Mouse (Mus musculus): Measurements from ENCODE around the gene Pcdh8.

Gene Pcdh8

DNA sequence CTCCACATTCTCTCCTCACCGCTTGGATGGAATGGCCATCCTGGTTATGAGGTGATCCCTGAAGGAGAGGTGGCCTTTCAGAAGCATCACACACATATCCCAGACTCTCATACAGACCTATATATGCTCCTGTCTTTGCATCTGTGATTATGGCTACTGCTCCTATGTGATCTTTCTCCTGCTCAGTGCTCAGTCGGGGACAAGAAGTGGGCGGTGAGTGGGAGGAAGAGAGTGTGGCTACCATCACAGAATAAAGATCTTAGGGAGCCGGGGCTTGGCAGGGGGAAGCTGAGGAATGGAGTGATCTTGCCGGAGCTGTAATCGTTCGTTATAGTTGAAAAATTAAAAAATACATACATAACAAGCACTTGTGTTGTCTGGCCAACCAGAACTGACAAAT is 17.4 kb downstream of the Pcdh8 start:
- DNase-seq, result no peak

DNA sequence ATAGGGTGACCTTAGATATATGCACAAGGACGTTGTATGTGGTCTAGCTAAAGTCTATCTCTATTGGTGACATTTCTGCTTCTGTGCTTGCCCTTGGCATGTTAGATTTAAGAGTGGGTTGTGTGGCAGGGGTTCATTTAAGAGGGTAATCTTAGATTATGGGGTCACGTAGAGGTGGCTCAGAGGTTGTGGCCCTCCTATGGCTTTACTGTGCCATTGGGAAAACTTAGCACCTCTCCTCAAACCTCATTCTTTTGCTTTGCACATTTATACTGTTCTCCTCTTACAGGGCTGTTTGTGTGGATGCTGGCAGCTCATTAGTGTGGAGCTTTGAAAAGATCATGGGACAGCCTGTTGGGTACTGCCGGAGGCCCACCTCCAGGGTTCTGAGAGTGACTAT is 30.6 kb downstream of the Pcdh8 start:
- DNase-seq, result no peak

DNA sequence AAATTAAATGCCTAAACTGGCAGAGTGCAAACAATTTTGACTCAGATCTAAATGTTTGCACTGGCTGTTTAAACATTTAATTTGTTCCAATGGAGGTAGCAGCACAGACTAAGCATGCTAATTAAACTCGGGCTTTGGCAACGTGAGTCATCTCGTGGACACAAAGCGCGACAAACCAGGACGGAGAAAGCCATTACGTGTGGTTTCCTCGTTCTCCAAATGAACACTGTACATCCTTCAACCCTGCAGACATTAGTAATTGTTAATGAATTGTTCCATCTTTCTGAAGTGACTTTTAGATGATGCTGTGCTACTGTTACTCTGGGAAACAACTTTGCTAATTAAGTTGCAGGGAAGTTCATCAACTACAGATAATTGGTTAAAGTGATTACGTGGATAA is 32.7 kb downstream of the Pcdh8 start:
- DNase-seq, result no peak

DNA sequence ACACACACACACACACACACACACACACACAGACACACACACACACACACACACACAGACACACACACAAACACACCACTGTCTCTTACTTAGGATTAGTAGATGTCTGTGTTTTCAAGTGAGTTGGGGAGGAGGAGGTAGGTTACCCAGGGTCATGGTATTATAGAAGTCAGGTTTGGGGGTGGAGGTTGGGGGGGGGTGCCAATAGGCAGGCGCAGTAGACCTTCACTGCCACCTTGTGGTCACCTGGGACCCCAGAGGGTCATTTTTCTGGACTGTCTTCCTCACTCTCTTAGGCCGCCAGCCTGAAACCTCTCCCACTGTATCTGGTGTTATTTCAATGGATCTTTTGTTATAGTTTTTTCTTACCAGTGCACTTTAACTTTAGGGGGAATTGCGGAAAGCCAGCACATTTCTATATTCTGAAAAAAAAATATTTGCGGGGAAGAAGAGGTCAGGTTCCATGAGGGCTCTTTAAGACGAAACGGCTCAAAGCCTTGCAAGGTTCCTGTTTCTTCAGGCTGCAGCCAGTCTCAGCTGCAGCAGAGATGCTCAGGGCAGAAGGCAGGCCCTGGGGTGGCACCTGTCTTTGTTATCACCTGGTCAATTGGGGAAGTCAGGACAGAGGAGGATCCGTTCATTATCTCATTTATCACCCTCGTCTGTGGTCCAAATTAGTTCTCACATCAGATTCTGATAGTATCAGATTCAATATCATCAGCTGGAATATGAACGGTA is 33.3 kb downstream of the Pcdh8 start:
- DNase-seq, result peak; percentile 2 to 48

DNA sequence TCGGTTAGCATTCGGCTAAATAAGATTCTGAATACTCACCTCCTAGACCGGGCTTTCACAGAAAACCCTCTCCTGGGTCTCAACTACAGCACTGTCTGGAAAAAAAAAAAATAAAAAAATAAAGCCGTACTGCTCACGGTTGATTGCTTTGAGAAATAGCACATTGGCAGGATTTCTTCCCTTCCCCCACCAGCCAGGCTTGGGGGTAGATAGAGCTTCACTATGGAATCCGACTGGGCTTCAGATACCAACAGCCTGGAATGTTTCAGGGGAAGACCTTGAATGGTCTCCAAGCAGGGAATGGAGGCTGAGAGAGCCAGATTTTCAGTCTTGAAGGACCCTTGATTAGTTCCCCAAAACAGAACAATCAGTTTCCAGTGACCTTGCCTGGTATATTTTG is 34.3 kb downstream of the Pcdh8 start:
- DNase-seq, result peak in 1 of 2 experiments; percentile 6

DNA sequence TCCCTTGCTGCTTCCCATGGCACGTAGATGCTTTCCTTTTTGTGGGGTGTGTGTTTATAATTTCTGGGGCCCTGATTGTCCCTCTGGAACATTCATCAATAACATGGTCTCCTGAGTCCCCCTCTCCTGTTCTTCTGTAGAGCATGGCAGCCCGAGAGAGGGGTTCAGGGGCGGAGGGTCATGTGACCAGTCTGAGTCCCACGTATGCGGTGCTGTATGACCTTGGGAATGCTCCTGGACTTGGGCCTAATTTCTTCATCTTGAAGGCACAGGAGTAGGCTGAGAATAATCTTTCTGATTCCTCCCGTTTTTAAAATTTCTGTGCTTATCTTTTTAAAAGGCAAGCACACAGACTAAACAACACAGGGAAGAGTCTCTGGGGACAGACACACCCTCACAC is 37.6 kb downstream of the Pcdh8 start:
- DNase-seq, result no peak

DNA sequence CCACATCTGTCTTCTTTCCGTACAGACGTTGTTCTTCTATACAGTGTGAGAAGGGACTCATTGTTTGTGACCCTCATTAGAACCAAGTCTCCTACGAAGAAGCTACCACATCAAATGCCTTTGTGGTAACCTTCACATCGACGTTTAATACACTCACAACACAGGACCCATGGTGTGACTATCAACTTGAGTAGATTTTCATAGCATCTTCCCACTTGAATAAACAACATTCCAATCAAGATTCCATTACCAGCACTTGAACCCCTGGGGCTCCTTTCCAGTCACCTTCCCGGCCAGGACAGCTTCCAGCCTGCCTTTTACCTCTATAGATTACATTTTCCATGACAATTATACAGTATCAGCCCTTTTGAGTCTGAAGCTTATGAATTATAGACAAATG is 42.3 kb downstream of the Pcdh8 start:
- no peak for DNase-seq

DNA sequence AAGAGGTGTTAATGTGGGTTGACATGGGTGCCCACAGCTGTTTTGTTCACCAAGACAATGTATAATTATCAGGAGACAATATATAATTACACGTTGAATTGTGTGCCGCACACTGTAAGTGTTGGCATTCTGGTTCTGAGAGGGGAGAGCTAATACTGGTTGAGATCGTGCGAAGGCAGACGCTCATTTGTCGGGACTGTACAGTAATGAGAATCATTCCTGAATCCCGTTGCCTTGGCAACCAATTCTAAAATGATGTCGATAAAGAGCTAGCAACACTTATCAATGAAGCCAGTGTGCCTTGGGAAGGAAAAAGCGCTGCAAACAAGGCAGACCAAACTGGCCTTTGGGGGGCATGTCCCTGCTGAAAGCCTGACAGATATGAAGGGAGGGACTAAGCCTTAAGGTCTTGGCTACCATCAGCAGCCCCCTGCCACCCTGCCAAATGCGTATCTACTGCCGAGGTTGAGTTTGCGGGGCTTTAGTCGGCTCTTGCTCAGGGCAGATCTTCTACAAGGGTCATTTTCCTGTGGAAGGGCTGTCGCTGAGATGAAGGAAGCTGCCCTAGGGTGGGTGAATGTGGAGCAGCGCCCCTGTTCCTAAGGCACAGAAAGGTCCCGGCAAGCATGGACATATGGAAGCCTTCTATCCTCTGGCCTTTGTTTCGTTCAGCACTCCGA is 47.0 kb downstream of the Pcdh8 start:
- DNase-seq, result no peak

DNA sequence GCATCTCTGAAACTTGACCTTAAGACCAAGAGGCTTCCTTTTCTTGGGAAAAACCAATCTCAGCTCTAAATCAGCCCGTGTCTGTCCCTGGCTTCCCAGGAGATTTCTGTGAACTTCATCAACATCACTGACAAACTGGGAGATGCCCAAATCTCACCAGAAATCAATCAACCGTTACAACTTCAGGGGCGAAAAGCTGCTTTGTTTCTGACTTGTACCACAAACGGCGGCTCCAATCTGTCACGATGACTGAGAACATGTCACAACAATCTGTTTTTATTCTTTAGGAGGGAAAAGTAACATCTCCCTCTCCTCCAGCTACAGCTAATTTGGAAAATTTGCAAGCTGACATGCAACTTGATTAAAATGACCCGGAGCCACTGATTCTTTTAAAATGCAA is 48.9 kb downstream of the Pcdh8 start:
- no peak for DNase-seq

All from kidney, postnatal 36 days (tissue).